Mouse (Mus musculus): ENCODE measurements at regions not wholly inside any gene's neighbourhood (a gene's known extent, or its start where the extent isn't known, plus 50 kb on each side); places are given as distances from the start of the nearest gene placed in this dataset.

GRCm38 (mm10) chr13:103636595-103636994 lies 137.8 kb downstream of the Srek1 start:
- TF ChIP-seq CTCF (conservative IDR thresholded peaks at IDR 0.05 in 1 of 2, IDR thresholded peaks at IDR 0.05 in 1 of 2; ENCODE audit: low read depth in 2 of 2, low read length in 2 of 2), result no peak
- TF ChIP-seq POLR2A (IDR thresholded peaks at IDR 0.05; ENCODE audit: low read depth, low read length), result no peak
- TF ChIP-seq POLR2AphosphoS2 (IDR thresholded peaks at IDR 0.05; ENCODE audit: low read depth, low read length), result no peak
- TF ChIP-seq GABPA (IDR thresholded peaks at IDR 0.05; ENCODE audit: insufficient replicate concordance, low read depth, low read length), result no peak
- no peak for TF ChIP-seq MAX (IDR thresholded peaks at IDR 0.05; ENCODE audit: low read length)
- no peak for TF ChIP-seq CHD2 (IDR thresholded peaks at IDR 0.05; ENCODE audit: low read length)
